Mouse (Mus musculus) liver, embryonic 11.5 days (tissue): ENCODE results near the gene Agbl3. TPM values are rescaled to one million over a fixed set of nuclear protein-coding genes. Genes with fewer than 3 reads are reported as not detected.

Experiments
- ATAC-seq: fragments of 200-750 bp; cut with Nextera tagmentation; replicated peaks from 2 replicates; pipeline ENCODE4 v1.8.0; 2017; ENCODE audit warnings: moderate number of reproducible peaks, mild to moderate bottlenecking, moderate TSS enrichment, moderate library complexity; ENCODE audit not compliant: low FRiP score
- DNase-seq: peaks from one replicate; pipeline ENCODE4 v3.0.0-alpha.2; 2017; ENCODE audit warnings: low spot score
- H3K27ac ChIP-seq: fragments of 300-500 bp; sonication (generic); 2 replicates; pipeline ENCODE4 v1.5.1; 2014; ENCODE audit warnings: mild to moderate bottlenecking, low read depth, low read length, control low read depth
- H3K27me3 ChIP-seq: fragments of 300-500 bp; sonication (generic); replicated peaks from 2 replicates; pipeline ENCODE4 v1.6.1; 2014; ENCODE audit warnings: low read length, mixed read lengths; ENCODE audit not compliant: control insufficient read depth, insufficient read depth
- H3K36me3 ChIP-seq: fragments of 300-500 bp; sonication (generic); 2 replicates; pipeline ENCODE4 v1.6.1; 2014; ENCODE audit warnings: mild to moderate bottlenecking, low read length, moderate library complexity, mixed read lengths; ENCODE audit not compliant: control insufficient read depth, insufficient read depth
- H3K4me1 ChIP-seq: fragments of 300-500 bp; sonication (generic); replicated peaks from 2 replicates; pipeline ENCODE4 v1.6.1; 2014; ENCODE audit warnings: low read length, mixed read lengths; ENCODE audit not compliant: control insufficient read depth, insufficient read depth
- H3K4me2 ChIP-seq: fragments of 300-500 bp; sonication (generic); 2 replicates; pipeline ENCODE4 v1.6.1; 2014; ENCODE audit warnings: mild to moderate bottlenecking, control low read depth, moderate library complexity
- H3K4me3 ChIP-seq: fragments of 300-500 bp; sonication (generic); 2 replicates; pipeline ENCODE4 v1.5.1; 2014; ENCODE audit warnings: low read depth, low read length, control low read depth
- H3K9ac ChIP-seq: fragments of 300-500 bp; sonication (generic); 2 replicates; pipeline ENCODE4 v1.6.1; 2014; ENCODE audit warnings: low read depth, low read length, control low read depth
- H3K9me3 ChIP-seq: fragments of 300-500 bp; sonication (generic); 2 replicates; pipeline ENCODE4 v1.6.1; 2016; ENCODE audit warnings: low read length, inconsistent platforms, mixed read lengths; ENCODE audit not compliant: control insufficient read depth
- WGBS: fragments of 180-500 bp; shearing (Covaris S2); extraction: QIAGEN DNeasy Blood & Tissue Kit; methylation state at CpG from one replicate; pipeline ENCODE4 v1.1.7; 2014; 5-methylcytosine and 5-hydroxymethylcytosine counted together
- polyA plus RNA-seq: library from polyadenylated mRNA; unstranded; fragments of >200 nt; fragmentation: Nextera tagmentation; extraction: Ambion mirVana; gene quantifications from 2 replicates; pipeline ENCODE4 v1.2.1, GENCODE M21; 2014

Agbl3 gene
- polyA plus RNA-seq, 1 experiment from 2014 or later, result 4.4 TPM

DNA sequence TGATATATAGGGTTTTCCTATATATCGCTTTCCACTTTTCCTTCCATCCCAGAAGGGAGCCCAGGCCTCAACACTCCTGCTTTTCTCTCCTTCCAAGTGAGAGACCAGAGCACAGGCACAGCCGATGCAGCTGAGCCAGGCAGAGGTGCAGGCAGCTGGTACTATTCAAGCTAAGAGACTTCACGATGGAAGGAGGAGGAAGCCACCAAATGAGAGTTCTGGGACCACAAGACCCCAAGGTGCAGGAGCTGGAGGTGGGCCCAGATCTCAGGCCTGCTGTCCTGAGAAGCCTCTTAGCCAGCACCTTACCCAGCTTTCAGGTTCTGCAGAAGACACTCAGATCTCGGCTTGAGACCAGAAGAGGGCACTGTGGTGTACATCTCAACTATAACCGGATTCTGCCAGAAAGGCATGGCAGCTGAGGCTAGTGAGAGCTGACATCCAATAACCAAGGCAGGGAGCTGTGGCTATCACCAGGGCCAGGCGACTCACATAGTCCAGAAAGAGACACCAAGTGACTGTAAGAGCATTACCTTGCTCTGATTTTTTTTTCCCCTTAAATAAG, 99.8 kb downstream of the Agbl3 start:
- Histone ChIP-seq H3K4me1 (peaks cover 28% of the 10 kb centered on the region), H3K9me3 (no peaks in the 10 kb centered on the region), H3K4me2 (no peak overlapping the region), H3K36me3 (peaks cover 17% of the 10 kb centered on the region), H3K9ac (no peak overlapping the region), H3K27ac (no peak overlapping the region), H3K27me3 (no peaks in the 10 kb centered on the region), H3K4me3 (no peak overlapping the region)
- 66% methylated on average over 6 of the region's 6 CpGs for WGBS
- no peak for DNase-seq
- no peak for ATAC-seq

GRCm38 (mm10) chr6:34884724-34885123, 104.5 kb downstream of the Agbl3 start:
- WGBS, result 86% methylated on average over 7 of the region's 7 CpGs
- H3K36me3 ChIP-seq, result peaks cover 35% of the 10 kb centered on the region

DNA sequence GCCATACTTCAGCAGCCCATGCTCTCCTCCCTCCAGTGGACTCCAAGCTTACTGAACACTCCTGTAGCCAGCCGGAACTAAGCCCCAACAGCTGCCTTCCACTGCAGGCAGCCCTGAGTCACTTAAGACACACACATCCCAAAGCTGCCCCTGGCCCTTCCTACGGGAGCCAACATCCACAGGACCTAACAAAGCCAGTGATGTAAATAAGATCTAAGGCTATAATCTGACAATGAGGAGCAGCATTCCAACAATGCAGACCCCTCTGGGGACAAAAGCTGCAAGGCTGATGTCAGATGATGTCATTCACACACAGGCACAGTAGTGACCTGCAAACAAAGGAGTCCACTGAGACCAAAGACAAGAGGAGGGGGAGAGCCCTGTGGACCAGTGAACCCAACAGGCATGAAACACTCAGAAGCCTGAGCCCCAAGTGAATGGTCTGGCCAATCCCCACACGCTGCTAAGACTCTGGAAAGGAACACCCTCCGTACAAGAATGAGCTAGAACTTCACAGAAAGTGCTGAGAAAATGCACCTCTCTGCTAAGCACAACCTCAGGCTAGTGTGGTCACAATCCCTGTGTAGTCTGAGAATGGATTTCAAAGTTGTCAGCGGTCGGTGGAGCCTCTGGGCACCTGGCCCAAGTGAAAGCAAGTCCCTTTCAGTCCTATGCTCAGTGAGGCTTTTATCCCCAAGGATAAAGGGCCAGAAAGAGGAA, 107.1 kb downstream of the Agbl3 start:
- Histone ChIP-seq H3K4me3 (no peak overlapping the region), H3K4me2 (no peak overlapping the region), H3K4me1 (no peaks in the 10 kb centered on the region), H3K36me3 (peaks cover 34% of the 10 kb centered on the region), H3K27ac (no peak overlapping the region), H3K9me3 (no peaks in the 10 kb centered on the region), H3K27me3 (no peaks in the 10 kb centered on the region), H3K9ac (no peak overlapping the region)
- WGBS, result 84% methylated on average over 6 of the region's 6 CpGs
- ATAC-seq, result no peak
- DNase-seq, result no peak

More at GRCm38 (mm10) chr6:34884724-34885123, 104.5 kb downstream of the Agbl3 start:
- Histone ChIP-seq H3K27me3 (no peaks in the 10 kb centered on the region), H3K4me3 (no peak overlapping the region), H3K9ac (no peak overlapping the region), H3K4me2 (no peak overlapping the region), H3K27ac (no peak overlapping the region), H3K4me1 (no peaks in the 10 kb centered on the region), H3K9me3 (no peaks in the 10 kb centered on the region)
- DNase-seq (no peak), ATAC-seq (no peak)

- Histone ChIP-seq H3K27me3 (no peaks in the 10 kb centered on the region), H3K4me3 (no peak overlapping the region), H3K4me2 (no peak overlapping the region), H3K4me1 (no peaks in the 10 kb centered on the region), H3K9me3 (no peaks in the 10 kb centered on the region), H3K36me3 (peaks cover 50% of the 10 kb centered on the region), H3K9ac (no peak overlapping the region), H3K27ac (no peak overlapping the region)
- 76% methylated on average over 4 of the region's 4 CpGs for WGBS
- ATAC-seq (no peak), DNase-seq (no peak)
These were observed 109.0 kb downstream of the Agbl3 start for GRCm38 (mm10) chr6:34889185-34889584.

DNA sequence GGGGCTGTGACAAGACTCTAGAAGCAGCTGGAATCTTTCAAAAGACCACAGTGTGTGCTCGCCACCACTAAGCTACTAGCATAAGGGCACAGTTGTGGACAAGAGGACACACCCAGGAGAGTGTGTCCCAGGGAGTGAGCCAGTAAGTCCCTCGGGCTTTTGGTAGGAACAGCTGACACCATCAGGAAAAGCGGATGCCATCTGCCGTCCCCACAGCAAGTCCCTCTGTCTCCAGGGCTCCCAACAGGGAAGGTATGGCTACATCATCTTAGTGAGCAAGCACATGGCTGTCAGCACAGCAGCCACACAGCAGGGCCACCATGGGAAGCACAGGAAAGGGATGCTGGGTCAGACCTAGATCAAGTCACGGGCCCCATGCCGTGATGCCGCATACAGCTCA, 115.3 kb downstream of the Agbl3 start:
- no peak for ATAC-seq
- no peak overlapping the region for H3K4me2 ChIP-seq
- no peak overlapping the region for H3K9ac ChIP-seq
- no peak for DNase-seq
- no peaks in the 10 kb centered on the region for H3K9me3 ChIP-seq
- no peaks in the 10 kb centered on the region for H3K27me3 ChIP-seq
- H3K27ac ChIP-seq, result no peak overlapping the region
- no peak overlapping the region for H3K4me3 ChIP-seq
- WGBS, result 93% methylated on average over 7 of the region's 7 CpGs
- H3K36me3 ChIP-seq, result peaks cover 48% of the 10 kb centered on the region
- H3K4me1 ChIP-seq, result peaks cover 4% of the 10 kb centered on the region

GRCm38 (mm10) chr6:34896168-34896780, 116.0 kb downstream of the Agbl3 start:
- Histone ChIP-seq H3K27me3 (no peaks in the 10 kb centered on the region), H3K9ac (no peak overlapping the region), H3K4me1 (peaks cover 4% of the 10 kb centered on the region), H3K36me3 (peaks cover 51% of the 10 kb centered on the region), H3K4me2 (no peak overlapping the region), H3K9me3 (no peaks in the 10 kb centered on the region), H3K4me3 (no peak overlapping the region), H3K27ac (no peak overlapping the region)
- DNase-seq (no peak), ATAC-seq (no peak)
- WGBS, result 77% methylated on average over 16 of the region's 16 CpGs

DNA sequence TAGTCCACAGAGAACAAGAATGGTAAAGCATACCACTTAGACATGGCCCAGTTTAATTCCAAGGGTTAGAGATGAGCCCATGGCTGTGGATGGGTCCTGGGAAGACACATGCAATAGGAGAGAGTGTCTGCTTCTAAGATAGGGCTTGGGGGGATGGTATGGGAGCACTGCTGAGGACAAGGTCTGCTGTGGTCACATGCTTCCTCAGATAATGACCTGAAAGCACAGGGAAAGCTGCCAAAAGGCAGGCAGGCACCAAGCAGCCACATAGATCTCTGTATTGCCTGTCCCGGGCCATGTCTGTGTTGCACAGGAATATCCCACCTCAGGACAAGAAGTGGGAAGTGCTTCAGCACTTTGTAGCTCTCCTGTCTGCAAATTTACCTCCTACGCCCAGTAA, 118.9 kb downstream of the Agbl3 start:
- H3K4me2 ChIP-seq, result no peak overlapping the region
- H3K9ac ChIP-seq, result no peak overlapping the region
- DNase-seq (no peak), ATAC-seq (peak; percentile 35; the same call in 1 of the 2 replicates)
- H3K27me3 ChIP-seq, result no peaks in the 10 kb centered on the region
- no peak overlapping the region for H3K4me3 ChIP-seq
- peaks cover 14% of the 10 kb centered on the region for H3K4me1 ChIP-seq
- H3K9me3 ChIP-seq, result no peaks in the 10 kb centered on the region
- 66% methylated on average over 2 of the region's 2 CpGs for WGBS
- H3K27ac ChIP-seq, result no peak overlapping the region
- H3K36me3 ChIP-seq, result peaks cover 39% of the 10 kb centered on the region

DNA sequence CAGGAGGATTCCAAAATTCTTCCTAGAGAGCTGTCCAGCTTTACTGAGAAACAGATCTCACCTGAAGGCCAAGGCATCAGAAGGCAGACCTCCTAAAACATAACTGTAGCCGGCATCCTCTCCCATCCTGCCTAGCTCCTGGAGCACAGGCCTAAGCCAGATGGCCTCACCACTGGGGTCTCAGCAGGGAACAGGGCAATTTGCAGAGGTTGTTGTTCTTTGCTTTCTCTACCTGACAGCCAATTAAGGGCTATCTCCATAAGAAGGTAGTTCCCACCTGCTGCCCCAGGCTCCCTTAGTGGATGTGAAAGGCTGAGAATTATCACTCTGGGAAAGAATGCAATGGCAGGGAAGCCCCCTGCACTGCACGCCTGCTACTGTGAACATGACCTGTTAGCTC, 120.8 kb downstream of the Agbl3 start:
- Histone ChIP-seq H3K4me2 (no peak overlapping the region), H3K4me3 (no peak overlapping the region), H3K36me3 (peaks cover 38% of the 10 kb centered on the region), H3K9ac (no peak overlapping the region), H3K27me3 (no peaks in the 10 kb centered on the region), H3K27ac (no peak overlapping the region), H3K9me3 (no peaks in the 10 kb centered on the region), H3K4me1 (peaks cover 16% of the 10 kb centered on the region)
- ATAC-seq (no peak), DNase-seq (no peak)
- WGBS, result 78% methylated on average over 2 of the region's 2 CpGs
